Mouse (Mus musculus) kidney, postnatal 0 days (tissue): ENCODE results near the gene Sec14l3. TPM values are rescaled to one million over a fixed set of nuclear protein-coding genes. Genes with fewer than 3 reads are reported as not detected.

Experiments used
- ATAC-seq: fragments of 200-750 bp; cut with Nextera tagmentation; replicated peaks from 2 replicates; pipeline ENCODE4 v1.8.0; 2017; ENCODE audit warnings: low read depth, moderate number of reproducible peaks, moderate TSS enrichment, moderate library complexity; ENCODE audit not compliant: low FRiP score
- DNase-seq: peaks from one replicate; pipeline ENCODE4 v3.0.0-alpha.2; 2016; ENCODE audit warnings: low spot score
- H3K27ac ChIP-seq: fragments of 300-500 bp; sonication (generic); 2 replicates; pipeline ENCODE4 v1.5.1; 2014; ENCODE audit warnings: mild to moderate bottlenecking
- H3K27me3 ChIP-seq: fragments of 300-500 bp; sonication (generic); 2 replicates; pipeline ENCODE4 v1.6.1; 2014; ENCODE audit warnings: low read length, mixed read lengths; ENCODE audit not compliant: insufficient read depth
- H3K36me3 ChIP-seq: fragments of 300-500 bp; sonication (generic); 2 replicates; pipeline ENCODE4 v1.6.1; 2014; ENCODE audit warnings: low read length, mixed read lengths; ENCODE audit not compliant: insufficient read depth
- H3K4me1 ChIP-seq: fragments of 300-500 bp; sonication (generic); replicated peaks from 2 replicates; pipeline ENCODE4 v1.6.1; 2014; ENCODE audit warnings: antibody characterized with exemption, low read length, mixed read lengths; ENCODE audit not compliant: insufficient read depth
- H3K4me2 ChIP-seq: fragments of 300-500 bp; sonication (generic); 2 replicates; pipeline ENCODE4 v1.6.1; 2014; ENCODE audit warnings: mild to moderate bottlenecking, low read length, moderate library complexity, mixed read lengths
- H3K4me3 ChIP-seq: fragments of 300-500 bp; sonication (generic); replicated peaks from 2 replicates; pipeline ENCODE4 v1.5.1; 2014; ENCODE audit warnings: low read depth, low read length
- H3K9ac ChIP-seq: fragments of 300-500 bp; sonication (generic); 2 replicates; pipeline ENCODE4 v1.6.1; 2014; ENCODE audit warnings: low read depth, low read length
- H3K9me3 ChIP-seq: fragments of 300-500 bp; sonication (generic); replicated peaks from 2 replicates; pipeline ENCODE4 v1.6.1; 2016; ENCODE audit warnings: low read length, inconsistent platforms, mixed read lengths
- CTCF ChIP-seq: IDR thresholded peaks from 2 replicates; pipeline ENCODE4 v1.5.1; 2016; ENCODE audit warnings: antibody characterized with exemption, low read depth, mild to moderate bottlenecking, moderate library complexity
- WGBS: fragments of 180-500 bp; shearing (Covaris S2); extraction: QIAGEN DNeasy Blood & Tissue Kit; methylation state at CpG from one replicate; pipeline ENCODE4 v1.1.7; 2014; 5-methylcytosine and 5-hydroxymethylcytosine counted together
- polyA plus RNA-seq: library from polyadenylated mRNA; unstranded; fragments of >200 nt; fragmentation: Nextera tagmentation; extraction: Ambion mirVana; gene quantifications from 2 replicates; pipeline ENCODE4 v1.2.1, GENCODE M21; 2015

Gene Sec14l3
- polyA plus RNA-seq, 1 experiment from 2014 or later, result not detected

DNA sequence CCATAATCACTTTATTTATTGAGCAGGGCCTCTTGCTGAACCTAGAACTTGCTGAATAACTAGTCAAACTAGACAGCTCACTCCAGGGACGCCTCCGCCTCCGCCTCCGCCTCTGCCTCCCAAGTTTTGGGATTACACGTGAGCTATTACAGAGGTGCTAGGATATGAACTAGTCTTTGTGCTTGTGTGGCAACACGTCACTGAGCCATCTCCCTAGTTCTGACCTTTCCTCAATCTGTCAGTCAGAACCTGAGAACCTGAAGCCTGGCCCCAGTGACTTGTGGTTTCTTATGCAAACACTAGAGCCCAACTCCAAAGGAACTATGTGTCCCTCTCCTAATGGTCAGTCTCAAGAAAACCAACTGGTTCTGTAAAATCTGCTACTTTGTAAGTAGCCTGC lies 28.7 kb upstream of the Sec14l3 start:
- Histone ChIP-seq H3K9ac (no peak overlapping the region), H3K9me3 (no peaks in the 10 kb centered on the region), H3K27me3 (no peaks in the 10 kb centered on the region), H3K36me3 (no peaks in the 10 kb centered on the region), H3K4me1 (no peaks in the 10 kb centered on the region), H3K4me2 (no peak overlapping the region), H3K4me3 (no peak overlapping the region), H3K27ac (no peak overlapping the region)
- DNase-seq (no peak), ATAC-seq (no peak)
- WGBS, result 78% methylated on average over 6 of the region's 6 CpGs
- no peak for TF ChIP-seq CTCF

DNA sequence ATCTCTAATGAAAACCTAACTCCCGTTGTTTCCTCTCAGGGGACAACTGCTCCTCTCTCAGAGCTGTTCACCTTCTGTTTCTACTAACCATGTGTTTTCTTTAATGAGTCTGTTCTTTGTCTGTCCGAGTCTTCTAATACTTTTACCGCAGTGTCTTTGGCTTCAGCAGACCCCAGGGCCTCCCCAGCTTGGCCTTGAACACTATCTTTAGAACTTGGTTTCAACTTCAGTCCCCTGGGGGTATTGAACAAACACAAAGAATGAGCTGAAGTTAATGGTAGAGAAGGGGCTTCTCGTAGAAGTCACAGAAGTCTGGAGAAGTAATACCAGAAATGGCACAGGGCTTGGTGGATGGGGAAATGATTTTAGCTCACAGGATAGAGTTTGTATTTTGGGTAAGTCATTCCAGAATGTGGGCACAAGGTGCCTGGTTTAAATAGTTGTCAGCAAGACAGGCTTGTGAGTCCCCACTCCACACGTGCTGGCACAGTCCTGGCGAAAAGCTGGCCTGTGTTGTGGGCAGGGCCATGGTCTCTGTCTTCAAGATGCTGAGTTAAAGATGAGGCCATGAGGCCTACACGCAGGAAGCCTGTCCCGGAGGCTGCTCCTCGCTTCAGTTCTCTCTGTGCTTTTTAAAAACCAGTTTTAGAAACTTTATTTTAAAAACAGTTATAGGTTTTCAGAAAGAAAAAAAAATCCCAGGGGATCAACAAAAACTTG lies 28.1 kb upstream of the Sec14l3 start:
- DNase-seq, result no peak
- ATAC-seq, result no peak
- WGBS, result 65% methylated on average over 9 of the region's 9 CpGs
- Histone ChIP-seq H3K27me3 (no peaks in the 10 kb centered on the region), H3K4me2 (no peak overlapping the region), H3K9ac (no peak overlapping the region), H3K9me3 (no peaks in the 10 kb centered on the region), H3K36me3 (no peaks in the 10 kb centered on the region), H3K4me1 (no peaks in the 10 kb centered on the region), H3K4me3 (no peak overlapping the region), H3K27ac (no peak overlapping the region)
- TF ChIP-seq CTCF, result no peak

DNA sequence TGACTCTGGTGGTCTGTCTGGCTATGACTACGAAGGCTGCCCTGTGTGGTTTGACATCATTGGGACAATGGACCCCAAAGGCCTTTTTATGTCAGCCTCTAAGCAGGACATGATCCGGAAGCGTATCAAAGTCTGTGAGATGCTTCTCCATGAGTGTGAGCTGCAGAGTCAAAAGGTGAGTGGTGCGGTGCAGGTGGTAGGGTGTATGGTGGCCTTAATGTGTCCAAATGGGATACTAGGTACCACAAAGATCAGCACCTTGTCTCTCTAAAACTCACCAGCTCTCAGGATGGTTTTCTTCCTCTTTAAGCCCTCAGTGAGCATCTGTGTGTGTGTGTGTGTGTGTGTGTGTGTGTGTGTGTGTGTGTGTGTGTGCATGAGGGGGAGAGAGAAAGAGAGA lies 24.7 kb upstream of the Sec14l3 start:
- H3K9ac ChIP-seq, result no peak overlapping the region
- WGBS, result 92% methylated on average over 4 of the region's 4 CpGs
- H3K9me3 ChIP-seq, result no peaks in the 10 kb centered on the region
- no peak for TF ChIP-seq CTCF
- no peak overlapping the region for H3K4me2 ChIP-seq
- H3K4me3 ChIP-seq, result no peak overlapping the region
- H3K4me1 ChIP-seq, result no peaks in the 10 kb centered on the region
- no peaks in the 10 kb centered on the region for H3K36me3 ChIP-seq
- ATAC-seq (no peak), DNase-seq (no peak)
- no peaks in the 10 kb centered on the region for H3K27me3 ChIP-seq
- H3K27ac ChIP-seq, result no peak overlapping the region

DNA sequence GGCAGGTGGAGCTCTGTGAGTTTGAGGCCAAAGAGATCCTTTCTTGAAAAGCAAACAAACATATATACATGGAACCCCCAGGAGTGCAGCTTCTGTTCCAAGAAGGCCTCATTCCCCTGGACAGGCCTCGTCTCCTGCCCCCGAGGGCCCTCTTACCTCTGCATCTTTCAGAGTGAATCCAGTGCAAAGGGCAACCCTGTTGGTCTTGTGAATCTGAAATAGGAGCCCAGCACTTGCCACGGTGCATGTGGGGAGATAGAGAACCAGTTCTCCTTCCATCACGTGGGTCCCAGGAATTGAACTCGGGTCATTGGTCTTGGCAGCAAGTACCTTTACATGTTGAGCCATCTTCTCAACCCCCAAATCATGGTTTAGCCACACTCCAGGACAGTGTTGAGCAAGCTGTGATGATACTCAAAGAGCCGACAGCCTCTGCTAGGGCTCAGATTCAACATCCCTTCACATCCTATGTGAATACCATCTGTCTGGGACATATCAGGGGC lies 23.5 kb upstream of the Sec14l3 start:
- H3K27me3 ChIP-seq, result no peaks in the 10 kb centered on the region
- TF ChIP-seq CTCF, result no peak
- H3K4me3 ChIP-seq, result no peak overlapping the region
- H3K4me1 ChIP-seq, result no peaks in the 10 kb centered on the region
- H3K4me2 ChIP-seq, result no peak overlapping the region
- no peak for ATAC-seq
- H3K27ac ChIP-seq, result no peak overlapping the region
- DNase-seq, result no peak
- H3K9me3 ChIP-seq, result no peaks in the 10 kb centered on the region
- WGBS, result 79% methylated on average over 6 of the region's 6 CpGs
- H3K36me3 ChIP-seq, result no peaks in the 10 kb centered on the region
- H3K9ac ChIP-seq, result no peak overlapping the region

DNA sequence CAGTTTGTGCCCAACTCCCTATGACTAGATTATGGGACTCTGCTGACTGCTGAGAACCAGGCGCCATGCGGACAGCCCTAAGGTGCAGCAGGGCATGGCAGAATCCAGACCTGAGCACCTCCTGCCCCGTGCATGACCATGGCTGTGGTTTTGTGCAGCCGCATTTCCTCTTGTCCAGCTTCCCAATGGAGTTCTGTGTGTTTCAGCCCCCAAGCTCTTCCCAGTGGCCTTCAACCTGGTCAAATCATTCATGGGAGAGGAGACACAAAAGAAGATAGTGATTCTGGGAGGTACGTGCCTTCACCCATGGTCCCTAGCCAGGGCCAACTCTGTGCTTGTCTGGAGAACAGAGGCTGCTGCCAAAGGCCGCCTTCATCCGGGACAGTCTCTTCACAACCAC lies 21.6 kb upstream of the Sec14l3 start:
- Histone ChIP-seq H3K36me3 (no peaks in the 10 kb centered on the region), H3K9ac (no peak overlapping the region), H3K4me1 (no peaks in the 10 kb centered on the region), H3K4me3 (no peak overlapping the region), H3K9me3 (no peaks in the 10 kb centered on the region), H3K27ac (no peak overlapping the region), H3K4me2 (no peak overlapping the region), H3K27me3 (no peaks in the 10 kb centered on the region)
- no peak for DNase-seq
- TF ChIP-seq CTCF, result no peak
- no peak for ATAC-seq
- 92% methylated on average over 7 of the region's 7 CpGs for WGBS

DNA sequence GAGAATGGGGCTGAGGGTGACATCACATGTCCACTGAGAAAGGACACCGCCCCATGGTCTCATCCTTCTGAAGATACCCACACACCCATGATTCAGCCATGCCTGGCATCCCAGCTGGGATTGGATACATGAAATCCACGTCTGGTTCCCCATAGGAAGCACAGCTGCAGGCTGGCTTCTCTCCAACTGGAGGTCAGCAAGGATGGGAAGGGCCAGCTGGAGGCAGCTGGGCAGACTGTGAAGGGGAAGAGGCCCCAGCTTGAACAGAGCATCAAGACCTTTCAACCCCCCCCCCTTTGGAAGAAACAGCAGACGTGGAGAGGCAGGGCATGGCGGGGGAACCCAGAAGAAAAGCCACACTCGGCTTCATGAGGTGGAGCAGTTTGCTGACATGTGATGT lies 18.1 kb upstream of the Sec14l3 start:
- H3K4me2 ChIP-seq, result no peak overlapping the region
- H3K27me3 ChIP-seq, result no peaks in the 10 kb centered on the region
- no peaks in the 10 kb centered on the region for H3K9me3 ChIP-seq
- no peaks in the 10 kb centered on the region for H3K4me1 ChIP-seq
- H3K36me3 ChIP-seq, result no peaks in the 10 kb centered on the region
- WGBS, result 52% methylated on average over 5 of the region's 5 CpGs
- no peak for ATAC-seq
- no peak overlapping the region for H3K27ac ChIP-seq
- no peak overlapping the region for H3K4me3 ChIP-seq
- H3K9ac ChIP-seq, result no peak overlapping the region
- no peak for TF ChIP-seq CTCF
- no peak for DNase-seq

DNA sequence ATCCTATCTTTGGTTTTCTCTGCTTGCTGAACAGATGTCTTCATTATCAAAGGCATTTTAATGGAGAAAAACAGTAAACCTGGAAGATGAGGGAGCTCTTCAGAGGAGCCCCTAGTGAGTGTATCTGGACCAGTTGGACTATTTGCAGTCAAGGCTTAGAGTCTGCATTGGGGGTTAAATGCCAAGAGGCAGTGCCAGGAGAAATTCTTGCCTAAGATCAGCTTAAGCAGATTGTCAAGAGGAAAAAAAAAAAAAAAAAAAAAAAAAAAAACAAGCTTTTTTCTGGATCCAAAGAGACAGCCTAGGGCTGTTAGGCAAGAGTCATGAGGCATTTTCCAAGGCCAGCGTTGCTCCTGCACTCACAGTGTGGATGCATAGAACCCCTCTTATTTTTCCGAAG lies 16.9 kb upstream of the Sec14l3 start:
- no peaks in the 10 kb centered on the region for H3K9me3 ChIP-seq
- H3K4me3 ChIP-seq, result no peak overlapping the region
- no peak overlapping the region for H3K4me2 ChIP-seq
- no peaks in the 10 kb centered on the region for H3K4me1 ChIP-seq
- ATAC-seq (no peak), DNase-seq (no peak)
- H3K36me3 ChIP-seq, result no peaks in the 10 kb centered on the region
- no peak overlapping the region for H3K9ac ChIP-seq
- 100% methylated on average over 2 of the region's 2 CpGs for WGBS
- no peak for TF ChIP-seq CTCF
- no peak overlapping the region for H3K27ac ChIP-seq
- no peaks in the 10 kb centered on the region for H3K27me3 ChIP-seq
